Mouse (Mus musculus) kidney, embryonic 16.5 days (tissue): Measurements from ENCODE around the gene Sphk1. TPM values are rescaled to one million over a fixed set of nuclear protein-coding genes. Genes with fewer than 3 reads are reported as not detected.

Experiments
- ATAC-seq: fragments of 200-750 bp; cut with Nextera tagmentation; 2 replicates; pipeline ENCODE4 v1.8.0; 2017; ENCODE audit warnings: moderate TSS enrichment; ENCODE audit not compliant: low FRiP score, low TSS enrichment
- H3K27ac ChIP-seq: fragments of 300-500 bp; sonication (generic); 2 replicates; pipeline ENCODE4 v1.5.1; 2014; ENCODE audit warnings: low read length
- H3K27me3 ChIP-seq: fragments of 300-500 bp; sonication (generic); 2 replicates; pipeline ENCODE4 v1.6.1; 2014; ENCODE audit warnings: low read length, control low read depth, mixed read lengths; ENCODE audit not compliant: insufficient read depth
- H3K36me3 ChIP-seq: fragments of 300-500 bp; sonication (generic); 2 replicates; pipeline ENCODE4 v1.6.1; 2014; ENCODE audit warnings: low read length, control low read depth, mixed read lengths; ENCODE audit not compliant: insufficient read depth
- H3K4me1 ChIP-seq: fragments of 300-500 bp; sonication (generic); 2 replicates; pipeline ENCODE4 v1.6.1; 2014; ENCODE audit warnings: low read length, control low read depth, mixed read lengths; ENCODE audit not compliant: insufficient read depth
- H3K4me2 ChIP-seq: fragments of 300-500 bp; sonication (generic); replicated peaks from 2 replicates; pipeline ENCODE4 v1.6.1; 2014; ENCODE audit warnings: low read depth, low read length
- H3K4me3 ChIP-seq: fragments of 300-500 bp; sonication (generic); 2 replicates; pipeline ENCODE4 v1.5.1; 2014; ENCODE audit warnings: mild to moderate bottlenecking, low read length
- H3K9ac ChIP-seq: fragments of 300-500 bp; sonication (generic); replicated peaks from 2 replicates; pipeline ENCODE4 v1.6.1; 2014; ENCODE audit warnings: low read length
- H3K9me3 ChIP-seq: fragments of 300-500 bp; sonication (generic); 2 replicates; pipeline ENCODE4 v1.6.1; 2016; ENCODE audit warnings: low read length, control low read depth
- WGBS: fragments of 180-500 bp; shearing (Covaris S2); extraction: QIAGEN DNeasy Blood & Tissue Kit; methylation state at CpG from one replicate; pipeline ENCODE4 v1.1.7; 2014; 5-methylcytosine and 5-hydroxymethylcytosine counted together
- polyA plus RNA-seq: library from polyadenylated mRNA; unstranded; fragments of >200 nt; fragmentation: Nextera tagmentation; extraction: Ambion mirVana; gene quantifications from 2 replicates; pipeline ENCODE4 v1.2.1, GENCODE M21; 2015

Gene Sphk1
- polyA plus RNA-seq, 1 experiment from 2014 or later, result 5.8 TPM

DNA sequence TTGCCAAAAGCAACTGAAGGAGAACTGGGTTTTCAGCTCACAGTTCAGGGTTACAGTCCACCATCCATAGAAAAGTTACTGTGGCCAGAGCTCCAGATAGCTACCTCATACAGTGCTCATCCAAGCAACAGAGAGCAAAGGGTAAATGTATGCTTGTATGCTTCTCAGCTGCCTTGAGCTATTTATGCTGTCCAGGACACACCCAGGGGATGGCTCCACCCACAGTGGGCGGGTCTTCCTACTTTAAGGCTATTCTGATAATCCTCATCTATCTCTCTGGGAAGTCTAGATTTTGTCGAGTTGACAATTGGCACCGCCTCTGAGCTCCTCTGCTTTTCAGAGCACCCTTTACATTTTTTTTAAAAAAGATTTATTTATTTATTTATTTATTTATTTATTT lies 9.6 kb upstream of the Sphk1 start:
- H3K9me3 ChIP-seq, result no peaks in the 10 kb centered on the region
- no peak overlapping the region for H3K4me3 ChIP-seq
- H3K27me3 ChIP-seq, result no peaks in the 10 kb centered on the region
- no peak overlapping the region for H3K4me2 ChIP-seq
- 68% methylated on average over 3 of the region's 3 CpGs for WGBS
- no peak for ATAC-seq
- no peak overlapping the region for H3K27ac ChIP-seq
- no peaks in the 10 kb centered on the region for H3K36me3 ChIP-seq
- H3K9ac ChIP-seq, result no peak overlapping the region
- peaks cover 20% of the 10 kb centered on the region; the same call in 1 of the 2 replicates for H3K4me1 ChIP-seq

DNA sequence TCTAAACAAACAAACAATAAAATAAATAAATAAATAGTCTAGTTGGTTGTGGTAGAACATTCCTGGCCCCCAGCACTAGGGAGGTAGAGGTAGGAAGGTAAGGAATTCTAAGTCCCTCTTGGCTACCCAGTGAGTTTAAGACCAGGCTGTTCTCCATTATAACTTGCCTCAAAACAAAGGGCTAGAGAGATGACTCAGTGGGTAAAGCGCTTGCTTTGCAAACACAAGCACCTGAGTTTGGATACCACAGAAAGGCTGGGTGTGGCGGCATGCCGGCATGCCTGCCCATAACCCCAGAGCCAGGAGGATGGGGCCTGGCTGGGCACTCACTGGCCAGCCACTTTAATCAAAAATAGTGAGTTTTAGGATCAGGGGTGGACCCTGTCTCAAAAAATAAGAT lies 8.7 kb upstream of the Sphk1 start:
- Histone ChIP-seq H3K4me1 (peaks cover 20% of the 10 kb centered on the region; the same call in 1 of the 2 replicates), H3K36me3 (no peaks in the 10 kb centered on the region), H3K9me3 (no peaks in the 10 kb centered on the region), H3K4me2 (no peak overlapping the region), H3K27ac (no peak overlapping the region), H3K9ac (no peak overlapping the region), H3K27me3 (no peaks in the 10 kb centered on the region), H3K4me3 (no peak overlapping the region)
- ATAC-seq, result no peak
- 80% methylated on average over 3 of the region's 3 CpGs for WGBS

DNA sequence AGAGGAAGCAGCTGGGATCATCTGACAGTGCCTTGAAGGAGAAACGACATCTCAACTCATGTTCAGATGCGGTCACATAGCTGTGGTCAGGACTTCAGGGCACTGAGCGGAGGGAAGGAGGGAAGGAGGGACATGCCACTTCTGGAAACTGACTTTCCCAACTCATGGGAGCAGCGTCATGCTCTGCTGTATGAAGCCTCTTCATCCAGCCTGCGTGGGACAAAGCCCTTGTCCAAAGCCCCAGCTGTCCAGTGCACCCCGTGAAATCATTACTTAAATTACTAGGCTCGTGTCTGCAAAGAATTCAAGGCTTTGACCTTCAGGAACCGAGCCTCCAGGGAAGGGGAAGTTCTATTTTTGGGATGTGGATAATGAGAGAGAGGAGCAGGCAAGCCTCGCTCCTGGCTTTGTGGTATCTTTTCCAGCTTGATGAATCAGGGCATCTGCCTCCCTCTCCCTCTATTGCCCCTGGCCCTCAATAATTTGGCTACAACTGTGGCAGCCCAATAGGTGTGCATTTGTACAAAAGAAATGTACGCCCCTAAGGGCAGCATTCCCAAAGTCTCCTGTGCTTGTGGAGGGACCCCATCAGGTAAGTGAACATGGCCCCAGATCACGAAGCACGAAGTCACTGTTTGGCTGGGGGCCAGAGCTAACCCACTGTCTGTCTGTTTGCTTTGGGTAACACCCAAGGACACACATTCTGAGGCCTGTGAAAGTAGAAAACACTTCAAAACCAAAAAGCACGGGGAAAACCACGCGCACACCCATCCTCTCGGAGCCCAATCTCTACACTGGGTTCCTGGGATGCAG lies 7.6 kb upstream of the Sphk1 start:
- no peak overlapping the region for H3K4me3 ChIP-seq
- no peaks in the 10 kb centered on the region for H3K9me3 ChIP-seq
- H3K9ac ChIP-seq, result 0 out of 2 replicates have a peak overlapping the region, but pooled peaks have one; percentile 15
- no peaks in the 10 kb centered on the region for H3K36me3 ChIP-seq
- no peak for ATAC-seq
- H3K27ac ChIP-seq, result peak overlapping the region; percentile 2; the same call in 1 of the 2 replicates
- H3K27me3 ChIP-seq, result no peaks in the 10 kb centered on the region
- peaks cover 16% of the 10 kb centered on the region; the same call in 1 of the 2 replicates for H3K4me1 ChIP-seq
- H3K4me2 ChIP-seq, result no peak overlapping the region
- 49% methylated on average over 16 of the region's 16 CpGs for WGBS

DNA sequence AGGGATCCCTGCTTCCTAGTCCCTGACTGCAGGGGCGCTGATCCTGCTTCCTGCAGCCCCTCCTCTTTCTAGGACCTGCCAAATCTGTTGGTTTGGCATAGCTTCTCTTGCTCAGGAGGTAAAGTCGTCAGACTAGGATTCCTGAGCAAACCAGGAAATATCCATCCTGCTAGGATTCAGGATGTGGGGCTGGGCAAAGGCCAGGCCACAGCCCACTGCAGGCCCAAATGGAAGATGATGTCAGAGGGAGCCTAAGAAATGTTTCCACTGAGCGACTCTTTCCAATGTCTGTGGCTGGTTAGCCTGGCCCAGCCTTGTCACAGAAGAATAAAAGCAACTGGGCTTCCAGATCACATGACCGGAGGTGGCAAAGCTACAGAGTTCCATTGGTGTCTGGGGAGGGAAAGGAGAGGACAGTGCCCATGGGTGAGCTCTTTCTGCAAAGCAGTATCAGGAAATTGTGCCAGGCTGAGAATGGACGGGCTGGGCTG lies 7.0 kb upstream of the Sphk1 start:
- WGBS, result 51% methylated on average over 5 of the region's 5 CpGs
- peak overlapping the region; percentile 15; the same call in 1 of the 2 replicates for H3K9ac ChIP-seq
- H3K4me1 ChIP-seq, result peaks cover 14% of the 10 kb centered on the region; the same call in 1 of the 2 replicates
- H3K4me2 ChIP-seq, result no peak overlapping the region
- no peaks in the 10 kb centered on the region for H3K36me3 ChIP-seq
- no peaks in the 10 kb centered on the region for H3K27me3 ChIP-seq
- H3K4me3 ChIP-seq, result no peak overlapping the region
- H3K9me3 ChIP-seq, result no peaks in the 10 kb centered on the region
- ATAC-seq, result peak; percentile 63; the same call in 1 of the 2 replicates
- peak overlapping the region; percentile 43; the same call in 1 of the 2 replicates for H3K27ac ChIP-seq

DNA sequence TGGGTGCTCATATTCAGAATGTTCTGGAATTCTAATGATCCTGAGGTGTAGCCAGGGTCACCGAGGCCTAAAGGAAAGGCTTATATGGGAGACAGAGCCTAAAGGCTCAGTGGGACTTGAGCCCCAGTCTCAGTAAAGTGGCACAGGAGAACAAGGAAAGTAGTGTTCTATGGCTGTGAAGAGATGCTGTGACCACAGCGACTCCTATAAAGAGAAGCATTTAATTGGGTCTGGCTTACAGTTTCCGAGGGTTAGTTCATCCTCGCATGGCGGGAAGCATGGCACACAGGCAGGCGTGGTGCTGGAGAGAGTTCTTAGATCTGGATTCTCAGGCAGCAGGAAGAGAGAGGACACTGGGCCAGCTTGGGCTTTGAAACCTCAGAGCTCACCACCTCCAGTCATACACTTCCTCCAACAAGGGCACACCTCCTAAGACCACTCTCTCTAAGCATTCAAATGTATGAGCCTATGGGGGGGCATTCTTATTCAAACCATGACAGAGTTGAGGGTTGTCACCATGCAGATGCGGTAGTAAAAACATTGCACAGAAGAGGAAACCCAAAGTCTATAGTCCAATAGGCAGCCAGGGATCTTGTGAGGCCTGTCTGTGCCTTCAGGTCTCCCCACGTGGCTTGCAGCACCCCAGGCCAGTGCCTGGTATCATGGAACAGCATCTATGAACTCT lies 1.9 kb upstream of the Sphk1 start:
- H3K27ac ChIP-seq, result no peak overlapping the region
- H3K9me3 ChIP-seq, result no peaks in the 10 kb centered on the region
- no peaks in the 10 kb centered on the region for H3K36me3 ChIP-seq
- no peak overlapping the region for H3K4me2 ChIP-seq
- ATAC-seq, result no peak
- no peak overlapping the region for H3K9ac ChIP-seq
- no peak overlapping the region for H3K4me3 ChIP-seq
- WGBS, result 82% methylated on average over 8 of the region's 8 CpGs
- peaks cover 28% of the 10 kb centered on the region for H3K27me3 ChIP-seq
- H3K4me1 ChIP-seq, result peaks cover 33% of the 10 kb centered on the region

DNA sequence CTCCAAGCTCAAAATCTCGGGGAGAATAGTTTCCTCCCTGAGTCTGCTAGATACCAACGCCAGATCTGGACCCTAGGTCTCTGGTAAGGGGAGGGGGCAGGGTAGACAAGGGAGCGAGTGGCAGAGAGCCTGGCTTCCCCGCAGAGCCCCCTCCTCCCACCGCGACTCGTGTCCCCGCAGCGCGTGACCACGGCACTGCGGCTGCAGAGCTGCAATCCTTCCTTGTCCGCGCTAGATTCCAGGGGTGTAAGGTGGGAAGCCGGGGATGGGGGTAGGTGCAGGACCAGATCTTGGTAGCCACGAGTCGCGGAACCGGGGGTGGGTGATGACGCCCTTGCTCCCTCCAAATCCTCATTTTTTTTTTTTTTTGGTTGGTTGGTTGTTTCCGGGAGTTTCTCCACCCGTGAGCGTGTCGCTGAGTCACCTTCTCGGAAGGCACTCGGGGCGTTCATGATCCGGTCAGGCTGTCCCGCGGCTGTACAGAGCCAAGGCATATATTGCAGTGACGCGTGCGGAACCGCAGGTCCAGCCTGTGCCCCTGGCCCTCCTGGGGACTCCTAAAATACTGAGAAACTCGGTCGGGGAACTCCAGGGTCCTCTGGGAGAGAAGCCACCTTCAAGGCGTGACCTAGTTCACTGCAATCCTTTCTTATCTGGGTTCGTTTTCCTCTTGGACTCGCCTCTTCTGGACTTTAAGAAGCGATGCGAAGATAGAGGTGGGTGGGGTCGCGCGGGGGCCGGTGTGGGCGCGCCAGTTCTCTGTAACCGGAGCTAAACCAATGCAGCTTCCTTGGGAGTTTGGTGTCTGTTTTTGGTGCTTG lies 856 bp downstream of the Sphk1 start:
- Histone ChIP-seq H3K4me2 (peak overlapping the region; percentile 99), H3K27ac (no peak overlapping the region), H3K4me3 (peak overlapping the region; percentile 59), H3K9me3 (no peaks in the 10 kb centered on the region), H3K4me1 (peaks cover 35% of the 10 kb centered on the region), H3K9ac (peak overlapping the region; percentile 41; the same call in 1 of the 2 replicates), H3K36me3 (no peaks in the 10 kb centered on the region), H3K27me3 (peaks cover 28% of the 10 kb centered on the region)
- no peak for ATAC-seq
- WGBS, result 2% methylated on average over 48 of the region's 48 CpGs

DNA sequence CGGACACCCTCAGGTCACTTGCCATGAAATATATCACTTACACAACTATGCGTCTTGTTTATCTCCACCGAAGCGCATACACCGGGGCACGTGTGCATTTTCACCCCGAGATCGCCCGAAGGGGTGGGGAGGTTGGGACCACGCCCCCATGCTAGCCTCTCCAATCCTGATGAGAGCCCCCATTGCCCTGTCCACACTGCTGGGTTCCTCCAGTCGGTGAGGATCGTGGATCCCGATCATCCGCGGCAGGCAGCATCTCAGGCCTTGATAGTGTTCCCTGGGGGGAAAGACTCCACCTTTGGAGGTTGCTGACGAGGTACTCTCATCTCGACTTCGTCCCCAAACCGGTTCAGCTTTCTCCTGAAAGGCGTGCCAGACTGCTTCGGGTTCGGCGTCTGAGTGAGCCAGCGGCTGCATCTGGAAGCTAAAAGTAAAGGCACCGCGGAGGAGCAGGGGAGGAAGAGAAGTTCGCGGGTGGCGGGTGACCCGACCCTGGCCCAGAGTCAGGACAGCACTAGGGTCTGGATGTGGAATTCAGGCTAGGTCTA lies 1.6 kb downstream of the Sphk1 start:
- Histone ChIP-seq H3K4me1 (peaks cover 35% of the 10 kb centered on the region), H3K9me3 (no peaks in the 10 kb centered on the region), H3K27me3 (peaks cover 28% of the 10 kb centered on the region), H3K4me3 (peak overlapping the region; percentile 59), H3K27ac (no peak overlapping the region), H3K36me3 (no peaks in the 10 kb centered on the region), H3K9ac (peak overlapping the region; percentile 66), H3K4me2 (peak overlapping the region; percentile 99)
- 0 out of 2 replicates have a peak, but pooled peaks have one; percentile 23 for ATAC-seq
- WGBS, result under 1% methylated on average over 30 of the region's 30 CpGs

DNA sequence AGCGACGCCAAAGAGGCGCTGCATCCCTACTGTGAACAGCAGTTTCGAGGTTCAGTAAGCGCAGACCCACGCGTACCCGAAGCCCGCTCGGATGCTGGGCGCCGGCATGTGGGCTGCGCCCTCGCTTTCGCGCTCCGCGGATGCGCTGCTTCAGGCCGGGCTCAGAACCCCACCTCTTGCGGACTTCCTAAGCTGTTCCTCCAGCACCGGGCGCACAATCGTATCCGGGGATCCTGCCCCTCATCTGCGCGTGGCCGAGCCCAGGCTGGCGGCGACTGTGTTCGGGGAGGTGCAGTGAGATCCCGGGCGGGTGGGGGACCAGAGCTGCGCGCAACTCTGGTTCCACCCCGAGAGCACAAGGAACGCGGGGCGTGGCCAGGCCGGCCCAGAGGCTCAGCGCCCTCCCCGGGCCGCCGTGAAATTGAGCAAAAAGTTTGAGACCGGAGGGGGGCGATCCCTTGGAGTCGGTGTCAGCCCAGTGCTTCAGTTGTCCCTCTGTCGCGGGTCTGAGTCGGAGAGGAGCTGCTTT lies 2.1 kb downstream of the Sphk1 start:
- Histone ChIP-seq H3K27ac (no peak overlapping the region), H3K4me1 (peaks cover 35% of the 10 kb centered on the region), H3K9me3 (no peaks in the 10 kb centered on the region), H3K36me3 (no peaks in the 10 kb centered on the region), H3K4me3 (peak overlapping the region; percentile 59), H3K27me3 (peaks cover 28% of the 10 kb centered on the region), H3K4me2 (peak overlapping the region; percentile 99), H3K9ac (peak overlapping the region; percentile 66)
- peak; percentile 53 for ATAC-seq
- under 1% methylated on average over 50 of the region's 50 CpGs for WGBS
